Mouse (Mus musculus): ENCODE data around the gene Stxbp1.

DNA sequence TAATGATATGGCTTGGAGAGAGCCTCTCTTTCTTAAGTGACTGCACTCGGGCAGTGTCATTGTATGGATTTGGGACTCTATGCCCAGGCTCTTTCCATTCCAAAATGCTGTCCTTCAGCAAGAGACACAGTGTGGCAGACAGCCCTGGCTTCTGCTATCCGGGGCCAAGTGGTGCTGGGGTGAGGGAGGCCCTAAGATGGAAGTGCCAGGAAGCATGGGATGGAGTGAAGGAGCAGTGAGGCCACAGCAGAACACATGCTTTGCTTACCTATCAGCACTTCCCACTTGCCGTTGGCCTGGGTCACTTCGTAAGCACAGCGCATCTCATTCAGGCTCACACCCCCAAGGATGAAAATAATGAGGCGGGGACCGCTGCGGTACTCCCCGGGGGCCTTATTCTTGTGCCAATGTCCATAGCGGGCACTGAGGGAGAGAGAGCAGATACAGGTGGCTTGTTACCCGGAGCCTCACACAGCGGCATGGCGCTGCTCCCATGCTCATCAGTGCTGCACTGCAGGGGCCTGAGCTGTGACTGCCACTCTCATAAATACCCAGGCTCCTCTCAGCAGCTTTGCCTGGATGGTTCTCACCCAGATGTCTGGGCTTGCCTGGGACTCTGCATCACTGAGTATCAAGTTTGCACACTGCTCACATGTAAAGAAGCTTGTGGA, 51.2 kb downstream of the Stxbp1 start:
- no peak for TF ChIP-seq CTCF (IDR thresholded peaks at IDR 0.05)
- TF ChIP-seq EP300 (IDR thresholded peaks at IDR 0.05), result no peak
